Mouse (Mus musculus) embryo, embryonic 9.5 days (tissue): ENCODE measurements around the gene Zbtb7b.
A peak's percentile ranks its signal among the peaks of the same experiment; 100 is the strongest.

Source experiments
- DNase-seq: peaks from one replicate; pipeline ENCODE4 v3.0.0-alpha.2; 2017; ENCODE audit errors: extremely low spot score

Gene Zbtb7b

DNA sequence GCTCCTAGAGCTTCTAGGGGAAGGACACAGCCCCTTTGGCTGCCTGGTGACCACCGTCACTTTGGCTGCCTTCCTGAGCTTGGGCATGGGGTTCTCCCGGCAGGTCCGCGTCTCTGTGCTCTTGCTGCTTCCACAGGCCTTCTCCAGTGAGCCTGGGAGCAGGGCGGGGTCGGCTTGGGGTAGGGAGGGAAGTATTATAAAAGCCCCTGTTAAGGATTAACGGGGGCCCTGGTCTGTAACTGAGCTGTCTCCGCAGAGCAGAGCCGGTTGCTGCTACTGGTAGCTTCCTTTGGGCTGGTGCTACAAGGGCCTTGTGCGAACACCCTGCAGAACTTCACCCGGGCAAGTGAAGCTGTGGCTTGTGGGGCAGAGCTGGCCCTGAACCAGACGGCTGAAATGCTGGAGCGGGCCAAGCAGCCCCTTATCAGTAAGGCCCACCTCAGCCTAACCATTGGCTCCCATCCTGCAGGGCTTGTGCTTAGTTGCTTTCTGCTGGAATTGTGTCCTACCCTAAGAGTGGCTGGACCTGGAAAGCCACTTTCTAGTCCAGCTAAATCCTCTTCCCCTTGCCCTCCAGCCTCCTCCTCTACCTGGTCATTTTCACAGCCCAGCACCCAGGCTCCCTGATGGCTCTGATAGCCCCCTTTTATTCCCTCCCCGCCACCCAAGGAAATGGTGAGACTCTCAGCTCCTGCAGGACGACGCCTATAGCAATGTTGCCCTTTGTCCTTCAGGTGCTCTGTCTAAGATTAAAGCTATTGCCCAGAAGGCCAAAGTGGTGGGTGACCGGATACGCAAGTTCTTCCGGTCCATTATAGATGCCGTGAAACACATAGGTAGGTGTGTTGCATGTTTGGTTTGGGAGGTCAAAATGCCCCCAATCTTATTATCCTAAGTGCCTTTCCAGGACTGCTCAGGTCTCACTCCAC, 28.8 kb downstream of the Zbtb7b start:
- no peak for DNase-seq

GRCm38 (mm10) chr3:89365153-89365485, 29.5 kb downstream of the Zbtb7b start, which contains the start of gene Dcst1:
Dcst1 (minus strand) TSS chr3:89365253.
- no peak for DNase-seq

GRCm38 (mm10) chr3:89364631-89365030, 29.9 kb downstream of the Zbtb7b start:
- no peak for DNase-seq

GRCm38 (mm10) chr3:89361675-89362074, 32.9 kb downstream of the Zbtb7b start, which contains the start of gene Dcst2:
Dcst2 (plus strand) TSS chr3:89361975.
- DNase-seq = no peak

DNA sequence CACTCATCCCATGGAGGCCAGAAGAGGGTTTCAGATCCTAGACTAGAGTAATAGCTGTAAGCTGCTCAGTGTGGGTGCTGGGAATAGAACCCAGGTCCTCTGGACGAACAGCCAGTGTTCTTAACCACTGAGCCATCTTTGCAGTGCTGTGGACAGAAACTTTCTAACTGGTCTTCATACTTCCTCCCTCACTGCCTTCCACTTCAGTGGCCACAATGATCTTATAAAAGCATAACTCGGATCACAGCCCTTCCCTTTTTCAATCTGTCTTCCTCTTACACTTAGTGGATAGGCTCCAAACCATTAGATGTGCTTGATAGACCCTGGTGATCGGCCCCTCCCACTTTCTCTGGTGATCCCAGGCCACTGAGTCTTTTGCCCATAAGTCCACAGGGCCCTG, 34.3 kb downstream of the Zbtb7b start:
- no peak for DNase-seq

DNA sequence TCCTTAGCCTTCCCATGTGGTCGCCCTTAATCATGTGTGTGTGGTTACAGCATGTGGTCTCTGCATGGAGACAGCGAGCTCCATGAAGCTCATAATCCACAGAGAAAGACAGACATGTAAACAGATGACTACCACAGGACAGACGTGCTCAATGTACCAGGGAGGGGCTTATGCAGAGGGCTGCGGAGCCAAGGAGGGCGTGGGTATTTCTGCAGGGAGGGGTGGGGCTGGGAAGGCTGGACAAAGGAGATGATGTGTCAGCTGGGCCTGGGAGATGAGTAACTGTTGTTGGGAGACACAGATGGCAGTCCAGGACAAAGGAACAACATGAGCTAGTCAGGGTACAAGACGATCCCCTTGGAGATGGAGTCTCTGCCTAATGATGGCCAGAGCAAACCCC, 34.9 kb downstream of the Zbtb7b start:
- no peak for DNase-seq

DNA sequence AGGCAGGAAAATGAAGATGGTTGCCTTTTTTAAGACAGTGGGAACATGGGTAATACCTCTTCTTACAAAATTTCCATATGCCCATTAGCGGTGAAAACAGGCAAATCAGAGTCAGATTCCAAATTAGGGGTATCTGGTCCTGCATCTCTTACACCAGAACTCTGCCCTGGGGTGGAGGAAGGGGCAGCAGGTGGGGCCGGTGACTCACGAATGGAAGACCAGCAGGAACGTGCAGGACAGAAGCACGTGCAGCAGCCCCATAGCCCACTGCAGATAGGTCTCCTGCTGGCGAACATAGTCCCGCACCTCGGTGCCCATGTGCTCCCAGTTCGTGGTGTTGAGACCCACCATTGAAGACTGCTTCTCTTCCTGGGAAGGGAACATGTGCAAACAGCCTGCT, 38.5 kb downstream of the Zbtb7b start:
- no peak for DNase-seq

DNA sequence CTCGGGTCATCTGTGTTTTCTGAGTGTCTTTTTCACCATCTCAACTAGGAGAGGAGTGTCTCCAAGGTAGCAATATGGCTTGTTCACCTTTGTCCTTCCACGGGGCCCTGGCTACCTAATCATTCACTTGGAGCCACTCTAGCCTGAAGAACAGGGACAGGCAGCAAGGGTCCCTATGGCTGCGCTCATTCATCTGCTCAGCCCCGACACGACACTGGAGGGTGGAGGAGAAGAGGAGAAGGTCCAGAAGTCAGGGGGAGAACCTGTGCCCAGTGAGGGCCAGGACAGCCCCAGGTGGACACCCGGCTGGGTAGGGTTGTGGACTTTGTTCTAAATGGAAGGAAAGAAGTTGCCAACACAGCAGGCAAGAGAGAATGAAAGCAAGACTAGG, 39.1 kb downstream of the Zbtb7b start:
- DNase-seq = no peak

DNA sequence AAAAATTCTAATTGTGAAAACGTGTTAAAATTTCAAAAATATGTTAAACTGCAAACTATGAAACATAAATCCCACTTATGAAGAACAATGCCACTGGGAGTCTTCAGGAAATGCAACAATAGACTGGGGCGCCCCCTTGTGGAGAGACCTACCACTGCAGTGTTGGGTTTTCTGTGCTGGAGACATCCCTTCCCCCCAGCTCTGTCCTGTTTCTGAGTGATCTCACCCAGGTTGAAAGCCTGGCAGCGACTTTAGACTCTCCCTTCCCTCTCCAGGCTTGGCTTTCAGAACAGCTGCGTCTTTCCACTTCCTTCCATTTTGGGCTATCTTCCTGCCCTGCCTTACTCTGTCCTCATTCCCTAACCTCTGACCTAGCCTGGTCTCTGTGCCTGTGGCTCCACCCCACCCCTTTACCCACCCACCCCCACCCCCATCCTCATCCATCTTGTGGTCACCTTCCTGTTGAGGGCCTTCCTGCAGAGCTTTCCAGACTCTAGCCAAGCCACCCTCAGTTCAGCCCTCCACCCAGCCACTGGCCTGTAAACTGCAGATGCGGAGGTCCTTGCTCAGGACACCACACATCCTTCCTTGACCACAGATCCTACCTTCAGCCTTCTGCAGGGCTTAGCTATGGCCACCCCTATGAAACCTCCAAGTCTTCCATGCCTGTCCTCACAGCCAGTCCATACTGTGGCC, 39.6 kb downstream of the Zbtb7b start:
- DNase-seq = peak; percentile 85

- DNase-seq = no peak
Observed at GRCm38 (mm10) chr3:89351271-89351670, 43.3 kb downstream of the Zbtb7b start.

GRCm38 (mm10) chr3:89349869-89350501, 44.6 kb downstream of the Zbtb7b start, which contains the start of gene Adam15:
Adam15 (minus strand) TSS chr3:89349996.
- DNase-seq = peak; percentile 95

DNA sequence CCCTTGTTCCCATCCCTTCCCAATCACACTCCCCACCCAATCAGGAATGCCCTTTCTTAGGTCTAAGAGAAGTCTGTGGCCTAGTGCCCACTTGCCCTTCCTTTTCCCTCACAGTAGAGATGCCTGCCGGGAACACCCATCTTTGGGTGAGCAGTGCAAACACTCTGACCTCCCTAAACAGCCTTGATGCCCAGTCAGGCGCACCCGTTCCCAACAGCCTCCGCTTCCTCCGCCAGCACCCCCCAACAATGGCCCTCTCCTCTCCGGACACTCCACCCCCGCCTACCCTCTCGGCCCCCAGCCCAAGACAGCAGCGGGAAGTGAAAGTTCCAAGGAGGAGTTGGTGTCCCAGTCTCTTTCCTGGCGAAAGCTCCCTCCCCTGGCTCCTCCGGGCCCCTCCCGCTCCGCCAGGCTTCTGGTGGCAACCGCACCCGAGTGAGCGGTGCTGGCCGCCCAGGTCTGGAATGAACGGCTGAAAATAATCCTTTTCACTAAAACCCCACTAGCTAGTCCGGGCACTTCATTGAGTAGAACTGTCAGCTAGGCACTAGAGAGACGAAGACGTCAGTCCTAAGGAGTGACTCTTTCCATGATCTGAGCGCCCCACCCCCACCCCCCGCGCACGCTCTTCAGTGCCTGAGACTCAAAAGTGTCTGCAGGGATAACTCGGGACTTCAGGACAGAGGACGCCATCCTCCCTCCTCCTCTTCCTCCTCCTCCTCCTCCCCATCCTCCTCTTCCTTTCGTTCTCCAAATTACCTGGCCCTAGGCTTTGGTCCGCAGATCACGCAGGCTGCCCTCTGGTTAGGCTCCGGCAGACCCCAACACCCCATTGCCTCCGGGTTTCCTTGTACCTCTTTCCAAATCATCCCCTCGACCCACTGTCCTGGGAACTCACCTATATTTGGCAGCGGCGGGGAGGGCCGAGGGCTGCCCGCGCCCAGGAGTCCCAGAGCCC, 45.4 kb downstream of the Zbtb7b start:
- DNase-seq = peak; percentile 30

DNA sequence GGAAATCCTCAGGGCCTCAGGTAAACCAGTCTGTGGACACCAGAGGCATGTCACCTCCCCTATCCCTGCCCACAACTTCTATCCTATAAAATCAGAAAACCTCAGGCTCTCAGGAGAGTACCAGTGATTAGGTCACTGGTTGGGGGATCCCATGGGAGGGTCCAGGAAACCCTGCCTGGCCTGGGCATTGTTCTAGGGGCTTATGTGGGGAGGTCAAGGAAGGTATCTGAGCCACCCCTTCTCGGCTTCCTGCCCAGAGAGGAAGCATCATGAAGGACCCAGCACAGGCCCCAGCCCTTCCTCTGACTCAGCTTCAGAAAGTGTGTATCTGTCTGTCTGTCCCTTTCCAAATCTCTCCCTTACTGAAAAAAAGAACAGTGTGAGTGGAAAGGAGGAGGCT, 46.7 kb downstream of the Zbtb7b start:
- no peak for DNase-seq

GRCm38 (mm10) chr3:89346815-89347540, 47.6 kb downstream of the Zbtb7b start:
- no peak for DNase-seq

DNA sequence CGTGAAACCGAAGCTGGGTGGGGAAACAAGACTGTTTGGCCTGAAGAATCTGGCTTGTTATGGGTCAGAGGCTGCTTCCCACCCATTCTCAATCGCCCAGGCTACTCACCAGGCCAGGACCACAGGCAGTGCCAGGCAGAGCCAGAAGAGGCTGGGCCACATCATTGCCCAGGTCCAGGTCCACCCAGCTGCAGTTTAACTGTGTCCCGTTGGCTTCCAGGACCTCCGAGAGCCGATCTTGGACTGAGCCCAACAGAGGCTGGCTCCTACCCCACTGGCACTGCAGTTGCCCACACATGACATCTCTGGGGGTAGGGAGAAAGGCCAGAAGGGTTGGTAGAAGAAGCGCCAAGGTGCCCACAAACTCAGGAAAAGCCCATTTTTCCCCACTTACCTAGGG, 51.3 kb downstream of the Zbtb7b start:
- no peak for DNase-seq

- DNase-seq = no peak
Observed at GRCm38 (mm10) chr3:89341794-89342193, 52.8 kb downstream of the Zbtb7b start.

DNA sequence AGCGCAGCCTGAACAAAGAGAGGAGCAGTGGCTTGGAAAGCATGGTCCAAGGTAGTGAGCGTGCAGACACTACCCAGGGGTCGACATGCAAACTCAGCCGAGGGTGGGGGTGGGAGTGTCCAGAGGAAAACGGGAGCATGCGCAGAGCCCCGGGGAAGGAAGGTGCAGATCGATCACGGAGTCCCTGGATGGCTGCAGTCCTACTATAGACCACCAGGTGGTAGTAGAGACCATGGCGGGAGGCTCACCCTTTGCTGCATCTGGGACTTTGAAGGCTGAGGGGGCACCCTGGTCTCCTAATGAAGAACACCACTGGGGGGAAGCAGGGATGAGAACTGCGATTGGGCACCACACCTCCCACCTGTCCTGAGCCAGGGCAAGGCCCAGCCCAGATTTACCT, 54.1 kb downstream of the Zbtb7b start:
- DNase-seq = peak; percentile 91

- DNase-seq = peak; percentile 88
Observed at GRCm38 (mm10) chr3:89339416-89339815, 55.2 kb downstream of the Zbtb7b start.

DNA sequence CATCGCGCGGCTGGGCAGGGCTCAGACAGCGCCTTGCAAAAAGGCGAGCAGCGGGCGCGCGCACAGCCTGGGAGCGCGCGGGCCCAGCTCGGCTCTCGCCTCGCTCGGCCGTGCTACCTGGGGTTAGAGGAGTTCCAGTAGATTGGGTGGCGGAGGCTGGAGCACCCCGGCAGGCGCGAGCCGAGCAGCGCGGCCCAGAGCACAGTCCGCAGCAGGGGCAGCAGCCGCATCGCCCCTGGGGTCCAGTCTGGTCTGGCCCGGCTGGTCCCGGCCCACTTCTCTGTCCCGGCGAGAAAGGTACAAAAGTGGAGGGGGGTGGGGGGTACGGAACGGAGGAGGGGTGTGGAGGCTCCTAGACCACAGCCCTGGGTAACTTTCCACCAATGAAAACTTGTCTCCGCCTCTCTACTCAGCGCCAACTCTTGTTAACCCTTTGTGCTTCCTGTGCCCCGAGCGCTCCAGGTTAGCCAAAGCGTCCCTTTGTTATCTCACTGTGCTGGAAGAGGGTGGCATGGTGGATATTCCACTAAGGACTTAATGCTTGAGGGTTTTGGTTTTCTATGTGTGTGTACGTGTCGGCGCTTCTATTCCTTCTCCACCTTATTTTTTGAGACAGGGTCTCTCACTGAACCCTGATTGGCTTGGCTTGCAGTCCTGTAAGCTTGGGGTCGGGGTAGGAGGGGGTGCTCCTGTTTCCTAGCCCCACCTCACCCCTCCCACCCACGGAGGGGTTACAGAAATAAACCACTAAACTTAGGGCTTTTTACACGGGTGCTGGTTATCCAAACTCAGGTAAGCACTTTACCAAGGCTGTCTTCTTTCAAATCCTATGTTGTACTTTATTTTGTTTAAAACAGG, 56.6 kb downstream of the Zbtb7b start, which contains the start of gene Efna4:
Gene Efna4, minus strand, starts transcription at position 308 of the 858 bp plus-strand sequence.
- peak; percentile 88 for DNase-seq
